Comparison of ENCODE assay signal across 17 mouse cellular contexts in the genomic region with DNA sequence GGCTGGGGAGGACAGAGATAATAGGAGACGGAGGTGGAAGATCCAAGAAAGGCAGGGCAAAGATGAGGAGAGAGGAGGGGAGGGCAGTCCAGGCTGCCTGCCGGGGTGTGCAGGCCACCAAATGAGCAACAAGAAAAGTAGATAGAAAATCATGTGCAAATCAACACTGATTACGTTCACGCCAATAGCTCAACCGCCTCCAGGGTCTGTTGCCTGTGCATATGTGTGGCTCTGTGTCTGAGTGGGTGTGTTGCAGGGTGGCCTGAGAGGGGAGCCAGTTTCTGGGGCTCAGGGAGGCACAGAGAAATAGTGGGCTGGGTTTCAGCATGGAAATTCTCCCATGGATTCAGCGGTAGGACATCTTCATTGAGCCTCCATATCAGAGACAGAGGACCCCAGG. TPM values are rescaled to one million over a fixed set of nuclear protein-coding genes. Genes with fewer than 3 reads are reported as not detected.
A peak's percentile ranks its signal among the peaks of the same experiment; 100 is the strongest.
DNase-seq lines count a peak whose midpoint lies in the region; ATAC-seq and TF ChIP-seq lines count a peak whose summit lies in the region.
"Had no signal": no experiment of that assay in that cellular context is flagged by ENCODE, and none has a peak within 500 bp of the region (broad histone marks: within the 10 kb centered on the region; RNA-seq: fewer than 3 reads in every experiment).

No protein-coding gene starts in this region.

- intact Hi-C loops in gastrocnemius, adult 2 months (cut with DNase I) = no loop called here

- WGBS in embryonic facial prominence, embryonic 15.5 days = 54% methylated on average over 6 of the region's 6 CpGs
- 29% methylated on average over 6 of the region's 6 CpGs for WGBS in hindbrain, embryonic 15.5 days
- 37% methylated on average over 6 of the region's 6 CpGs for WGBS in neural tube, embryonic 13.5 days

- H3K27me3 ChIP-seq in embryonic facial prominence, embryonic 15.5 days = peaks cover 36% of the 10 kb centered on the region
- H3K27me3 ChIP-seq in hindbrain, embryonic 15.5 days = no peaks in the 10 kb centered on the region
- H3K27me3 ChIP-seq in neural tube, embryonic 13.5 days = no peaks in the 10 kb centered on the region

- no peak overlapping the region for H3K9ac ChIP-seq in embryonic facial prominence, embryonic 15.5 days
- no peak overlapping the region for H3K9ac ChIP-seq in hindbrain, embryonic 15.5 days
- H3K9ac ChIP-seq in neural tube, embryonic 13.5 days = peak overlapping the region; percentile 26; the same call in 1 of the 2 replicates

- no peak for ATAC-seq in embryonic facial prominence, embryonic 15.5 days (ENCODE audit: insufficient number of reproducible peaks, low FRiP score, low TSS enrichment, low read depth)
- no peak for ATAC-seq in hindbrain, embryonic 15.5 days (ENCODE audit: low FRiP score, low read depth)
- ATAC-seq in neural tube, embryonic 13.5 days (ENCODE audit: low read depth) = peak; percentile 6; the same call in 1 of the 2 replicates

- no peak overlapping the region for H3K4me3 ChIP-seq in layer of hippocampus, adult 2 months
- H3K4me3 ChIP-seq in embryonic facial prominence, embryonic 15.5 days (replicated peaks) = no peak overlapping the region
- no peak overlapping the region for H3K4me3 ChIP-seq in hindbrain, embryonic 15.5 days
- no peak overlapping the region for H3K4me3 ChIP-seq in neural tube, embryonic 13.5 days
- no peak overlapping the region for H3K4me3 ChIP-seq in gastrocnemius, adult 2 months

- TF ChIP-seq CTCF in layer of hippocampus, adult 2 months (conservative IDR thresholded peaks at IDR 0.05) = no peak
- TF ChIP-seq CTCF in gastrocnemius, adult 2 months (IDR thresholded peaks at IDR 0.05) = no peak

- DNase-seq in layer of hippocampus, adult 2 months (ENCODE audit: low spot score in 2 of 2) = no peak
- DNase-seq in layer of hippocampus, adult 9-11 months = no peak
- DNase-seq in kidney, postnatal 36 days = no peak
- no peak for DNase-seq in gastrocnemius, adult 2 months
- DNase-seq in cerebellum, postnatal 36 days = no peak
- DNase-seq: kidney, adult 9 months; lung, postnatal 10 days; thymus, adult 2 months had no signal

- H3K9me3 ChIP-seq in embryonic facial prominence, embryonic 15.5 days (replicated peaks) = no peaks in the 10 kb centered on the region
- no peaks in the 10 kb centered on the region for H3K9me3 ChIP-seq in hindbrain, embryonic 15.5 days
- H3K9me3 ChIP-seq in neural tube, embryonic 13.5 days = no peaks in the 10 kb centered on the region

- peaks cover 28% of the 10 kb centered on the region for H3K4me1 ChIP-seq in embryonic facial prominence, embryonic 15.5 days
- peaks cover 16% of the 10 kb centered on the region for H3K4me1 ChIP-seq in hindbrain, embryonic 15.5 days (replicated peaks)
- H3K4me1 ChIP-seq in neural tube, embryonic 13.5 days (replicated peaks) = peaks cover 86% of the 10 kb centered on the region

- no peak overlapping the region; the same call in 1 of the 2 replicates for H3K4me2 ChIP-seq in embryonic facial prominence, embryonic 15.5 days (replicated peaks)
- no peak overlapping the region for H3K4me2 ChIP-seq in hindbrain, embryonic 15.5 days
- peak overlapping the region; percentile 34 for H3K4me2 ChIP-seq in neural tube, embryonic 13.5 days

- H3K27ac ChIP-seq in layer of hippocampus, adult 2 months = peak overlapping the region; percentile 53; the same call in 1 of the 2 replicates
- H3K27ac ChIP-seq in embryonic facial prominence, embryonic 15.5 days (replicated peaks) = 0 out of 2 replicates have a peak overlapping the region, but pooled peaks have one; percentile 13
- H3K27ac ChIP-seq in hindbrain, embryonic 15.5 days (replicated peaks) = peak overlapping the region; percentile 56
- H3K27ac ChIP-seq in neural tube, embryonic 13.5 days (replicated peaks) = peak overlapping the region; percentile 89
- H3K27ac ChIP-seq in gastrocnemius, adult 2 months = no peak overlapping the region

- no peaks in the 10 kb centered on the region for H3K36me3 ChIP-seq in embryonic facial prominence, embryonic 15.5 days
- H3K36me3 ChIP-seq in hindbrain, embryonic 15.5 days = no peaks in the 10 kb centered on the region
- H3K36me3 ChIP-seq in neural tube, embryonic 13.5 days = no peaks in the 10 kb centered on the region

RNA-seq across cellular contexts. Expression of gene Nhlh1, which starts 0.9 kb away (rescaled TPM):
- total RNA-seq in layer of hippocampus, adult 2 months (2021) = 1 to 10 TPM in 1 of 2 experiments, under 1 TPM in 1; 0.79 to 1.2 TPM
- polyA plus RNA-seq in embryonic facial prominence, embryonic 15.5 days (2015; fragmentation: Nextera tagmentation; extraction: Ambion mirVana) = 2.1 and 2.7 TPM in 2 replicates
- polyA plus RNA-seq in hindbrain, embryonic 15.5 days (2015; fragmentation: Nextera tagmentation; extraction: Ambion mirVana) = 3.6 and 4.8 TPM in 2 replicates
- polyA plus RNA-seq in neural tube, embryonic 13.5 days (2015; fragmentation: Nextera tagmentation; extraction: Ambion mirVana) = 10.4 and 10.8 TPM in 2 replicates
- not detected for total RNA-seq in gastrocnemius, adult 2 months (2021)
- total RNA-seq: common myeloid progenitor, adult 5-6 weeks; granulocyte monocyte progenitor cell, adult 5-6 weeks; heart, postnatal 25 days; liver, adult 2 months; monocyte, adult 5-6 weeks had no signal
- polyA plus RNA-seq: C2C12; liver, adult 2 months had no signal

RNA-seq across cellular contexts. Expression of gene Copa, which starts 24.0 kb away (rescaled TPM):
- total RNA-seq in layer of hippocampus, adult 2 months (2021) = 100 to 1,000 TPM; 146 to 147 TPM
- polyA plus RNA-seq in embryonic facial prominence, embryonic 15.5 days (2015; fragmentation: Nextera tagmentation; extraction: Ambion mirVana) = 231 and 235 TPM in 2 replicates
- polyA plus RNA-seq in hindbrain, embryonic 15.5 days (2015; fragmentation: Nextera tagmentation; extraction: Ambion mirVana) = 183 and 190 TPM in 2 replicates
- 183 and 199 TPM in 2 replicates for polyA plus RNA-seq in neural tube, embryonic 13.5 days (2015; fragmentation: Nextera tagmentation; extraction: Ambion mirVana)
- 10 to 100 TPM; 88.3 to 90.9 TPM for total RNA-seq in gastrocnemius, adult 2 months (2021)

RNA-seq across cellular contexts. Expression of gene Ncstn, which starts 24.3 kb away (rescaled TPM):
- total RNA-seq in layer of hippocampus, adult 2 months (2021) = 10 to 100 TPM; 58.1 to 63.3 TPM
- 117 and 121 TPM in 2 replicates for polyA plus RNA-seq in embryonic facial prominence, embryonic 15.5 days (2015; fragmentation: Nextera tagmentation; extraction: Ambion mirVana)
- polyA plus RNA-seq in hindbrain, embryonic 15.5 days (2015; fragmentation: Nextera tagmentation; extraction: Ambion mirVana) = 109 and 114 TPM in 2 replicates
- polyA plus RNA-seq in neural tube, embryonic 13.5 days (2015; fragmentation: Nextera tagmentation; extraction: Ambion mirVana) = 123 and 124 TPM in 2 replicates
- total RNA-seq in gastrocnemius, adult 2 months (2021) = 10 to 100 TPM; 27.1 to 31.9 TPM

RNA-seq across cellular contexts. Expression of gene Vangl2, which starts 30.1 kb away (rescaled TPM):
- 10 to 100 TPM; 15.0 to 18.2 TPM for total RNA-seq in layer of hippocampus, adult 2 months (2021)
- polyA plus RNA-seq in embryonic facial prominence, embryonic 15.5 days (2015; fragmentation: Nextera tagmentation; extraction: Ambion mirVana) = 20.1 and 22.7 TPM in 2 replicates
- 41.1 and 48.9 TPM in 2 replicates for polyA plus RNA-seq in hindbrain, embryonic 15.5 days (2015; fragmentation: Nextera tagmentation; extraction: Ambion mirVana)
- polyA plus RNA-seq in neural tube, embryonic 13.5 days (2015; fragmentation: Nextera tagmentation; extraction: Ambion mirVana) = 46.8 and 50.5 TPM in 2 replicates
- total RNA-seq in gastrocnemius, adult 2 months (2021) = under 1 TPM; 0.47 to 0.54 TPM
